Mouse (Mus musculus) cerebellum, adult 11 months (tissue): Measurements from ENCODE around the gene Ugt1a7c.
"Not testable (repeated sequence)": the region's sequence is repeated elsewhere in the genome, so short reads cannot be mapped to it uniquely, and the experiment has no call there.

Experiments
- DNase-seq: peaks from one replicate; pipeline ENCODE4 v3.0.0; 2022

Ugt1a7c gene

GRCm38 (mm10) chr1:88200456-88200855 lies 105.6 kb downstream of the Ugt1a7c start, which contains the start of gene Ugt1a2:
Gene Ugt1a2 (plus strand): TSS chr1:88200601.
- no peak for DNase-seq

- peak; percentile 85 for DNase-seq
Measured at GRCm38 (mm10) chr1:88205294-88205922, 110.5 kb downstream of the Ugt1a7c start, which contains the start of gene Dnajb3. Gene Dnajb3 (minus strand): TSS chr1:88205782.

GRCm38 (mm10) chr1:88206843-88207479 lies 112.1 kb downstream of the Ugt1a7c start:
- no peak for DNase-seq

GRCm38 (mm10) chr1:88211812-88212211 lies 117.0 kb downstream of the Ugt1a7c start, which contains the start of gene Ugt1a1:
Gene Ugt1a1 (plus strand): TSS chr1:88211959.
- no peak for DNase-seq

- DNase-seq = no peak
Measured at GRCm38 (mm10) chr1:88212341-88213045, 117.6 kb downstream of the Ugt1a7c start.

GRCm38 (mm10) chr1:88213061-88213460 lies 118.2 kb downstream of the Ugt1a7c start:
- DNase-seq = no peak

GRCm38 (mm10) chr1:88213766-88214461 lies 119.1 kb downstream of the Ugt1a7c start:
- no peak for DNase-seq

GRCm38 (mm10) chr1:88214462-88214952 lies 119.6 kb downstream of the Ugt1a7c start:
- no peak for DNase-seq

GRCm38 (mm10) chr1:88215466-88216380 lies 120.9 kb downstream of the Ugt1a7c start:
- no peak for DNase-seq

GRCm38 (mm10) chr1:88216551-88216950 lies 121.7 kb downstream of the Ugt1a7c start:
- no peak for DNase-seq

GRCm38 (mm10) chr1:88217144-88217543 lies 122.3 kb downstream of the Ugt1a7c start:
- DNase-seq = no peak

GRCm38 (mm10) chr1:88217576-88217975 lies 122.7 kb downstream of the Ugt1a7c start:
- no peak for DNase-seq

GRCm38 (mm10) chr1:88218051-88218450 lies 123.2 kb downstream of the Ugt1a7c start:
- no peak for DNase-seq

GRCm38 (mm10) chr1:88218591-88218990 lies 123.7 kb downstream of the Ugt1a7c start:
- DNase-seq = no peak

- DNase-seq = no peak
Measured at GRCm38 (mm10) chr1:88219054-88219453, 124.2 kb downstream of the Ugt1a7c start.

- no peak for DNase-seq
Measured at GRCm38 (mm10) chr1:88220336-88220735, 125.5 kb downstream of the Ugt1a7c start.

GRCm38 (mm10) chr1:88222216-88222615 lies 127.4 kb downstream of the Ugt1a7c start:
- no peak for DNase-seq

- not testable (repeated sequence) for DNase-seq
Measured at GRCm38 (mm10) chr1:88223011-88223515, 128.2 kb downstream of the Ugt1a7c start.

GRCm38 (mm10) chr1:88223591-88223990 lies 128.7 kb downstream of the Ugt1a7c start:
- no peak for DNase-seq

GRCm38 (mm10) chr1:88224029-88224776 lies 129.3 kb downstream of the Ugt1a7c start:
- no peak for DNase-seq

- not testable (repeated sequence) for DNase-seq
Measured at GRCm38 (mm10) chr1:88225301-88225700, 130.4 kb downstream of the Ugt1a7c start.
